Mouse (Mus musculus): ENCODE data around the gene Tnrc18.

Tnrc18 gene

GRCm38 (mm10) chr5:142810710-142811599 is 6.5 kb downstream of the Tnrc18 start:
- DNase-seq (ENCODE audit: low spot score) = peak; percentile 46

- DNase-seq (ENCODE audit: low spot score) = no peak
Measured at GRCm38 (mm10) chr5:142807661-142808060, 9.8 kb downstream of the Tnrc18 start.

- DNase-seq (ENCODE audit: low spot score) = no peak
Measured at GRCm38 (mm10) chr5:142803746-142804145, 13.7 kb downstream of the Tnrc18 start.

GRCm38 (mm10) chr5:142802884-142803283 is 14.6 kb downstream of the Tnrc18 start:
- DNase-seq (ENCODE audit: low spot score) = no peak

- DNase-seq (ENCODE audit: low spot score) = no peak
Measured at GRCm38 (mm10) chr5:142801977-142802376, 15.5 kb downstream of the Tnrc18 start.

GRCm38 (mm10) chr5:142800656-142801055 is 16.8 kb downstream of the Tnrc18 start:
- DNase-seq (ENCODE audit: low spot score) = no peak

GRCm38 (mm10) chr5:142800198-142800597 is 17.3 kb downstream of the Tnrc18 start:
- DNase-seq (ENCODE audit: low spot score) = no peak

GRCm38 (mm10) chr5:142799259-142799658 is 18.2 kb downstream of the Tnrc18 start:
- DNase-seq (ENCODE audit: low spot score) = no peak

GRCm38 (mm10) chr5:142798190-142798589 is 19.3 kb downstream of the Tnrc18 start:
- no peak for DNase-seq (ENCODE audit: low spot score)

GRCm38 (mm10) chr5:142797620-142798019 is 19.8 kb downstream of the Tnrc18 start:
- DNase-seq (ENCODE audit: low spot score) = no peak

- DNase-seq (ENCODE audit: low spot score) = no peak
Measured at GRCm38 (mm10) chr5:142796921-142797320, 20.5 kb downstream of the Tnrc18 start.

GRCm38 (mm10) chr5:142794582-142794981 is 22.9 kb downstream of the Tnrc18 start:
- no peak for DNase-seq (ENCODE audit: low spot score)

GRCm38 (mm10) chr5:142794161-142794560 is 23.3 kb downstream of the Tnrc18 start:
- no peak for DNase-seq (ENCODE audit: low spot score)

GRCm38 (mm10) chr5:142792594-142792993 is 24.9 kb downstream of the Tnrc18 start:
- no peak for DNase-seq (ENCODE audit: low spot score)

- DNase-seq (ENCODE audit: low spot score) = no peak
Measured at GRCm38 (mm10) chr5:142788279-142788678, 29.2 kb downstream of the Tnrc18 start.

- no peak for DNase-seq (ENCODE audit: low spot score)
Measured at GRCm38 (mm10) chr5:142787304-142787905, 30.1 kb downstream of the Tnrc18 start.

- DNase-seq (ENCODE audit: low spot score) = no peak
Measured at GRCm38 (mm10) chr5:142786709-142787108, 30.8 kb downstream of the Tnrc18 start.

- DNase-seq (ENCODE audit: low spot score) = no peak
Measured at GRCm38 (mm10) chr5:142786215-142786614, 31.2 kb downstream of the Tnrc18 start.

GRCm38 (mm10) chr5:142783142-142783540 is 34.3 kb downstream of the Tnrc18 start:
- no peak for DNase-seq (ENCODE audit: low spot score)

- no peak for DNase-seq (ENCODE audit: low spot score)
Measured at GRCm38 (mm10) chr5:142782459-142783141, 34.9 kb downstream of the Tnrc18 start.

GRCm38 (mm10) chr5:142780579-142780978 is 36.9 kb downstream of the Tnrc18 start:
- no peak for DNase-seq (ENCODE audit: low spot score)

GRCm38 (mm10) chr5:142778871-142779270 is 38.6 kb downstream of the Tnrc18 start:
- no peak for DNase-seq (ENCODE audit: low spot score)

GRCm38 (mm10) chr5:142778135-142778534 is 39.3 kb downstream of the Tnrc18 start:
- DNase-seq (ENCODE audit: low spot score) = peak; percentile 34
